Mouse (Mus musculus): Measurements from ENCODE around the gene Ooep. TPM values are rescaled to one million over a fixed set of nuclear protein-coding genes. Genes with fewer than 3 reads are reported as not detected.
A peak's percentile ranks its signal among the peaks of the same experiment; 100 is the strongest.

Ooep gene
- polyA plus RNA-seq (2015; fragmentation: Nextera tagmentation; extraction: Ambion mirVana) = 4.8 TPM in 2 replicates

- peak within 1 kb of the TSS; percentile 40 for H3K4me3 ChIP-seq (ENCODE audit: low read length)
- H3K4me2 ChIP-seq (ENCODE audit: low read length) = peak within 1 kb of the TSS; percentile 56
- no peaks in the 10 kb centered on the region for H3K27me3 ChIP-seq (replicated peaks; ENCODE audit: control insufficient read depth, insufficient read depth, low read length)
- peak within 1 kb of the TSS; percentile 60 for H3K9ac ChIP-seq (ENCODE audit: low read depth, low read length)
- H3K9me3 ChIP-seq (ENCODE audit: control insufficient read depth, low read length) = no peaks in the 10 kb centered on the region
- ATAC-seq = peak; percentile 96
- no peaks in the 10 kb centered on the region for H3K36me3 ChIP-seq (ENCODE audit: control insufficient read depth, insufficient read depth, low read length)
- WGBS = 3% methylated on average over 22 of the region's 23 CpGs
- peak within 1 kb of the TSS; percentile 26; the same call in 1 of the 2 replicates for H3K27ac ChIP-seq (ENCODE audit: low read depth, low read length)
- H3K4me1 ChIP-seq (ENCODE audit: control insufficient read depth, insufficient read depth, low read depth, low read length) = peaks cover 8% of the 10 kb centered on the region
These were observed at the start of gene Ooep for GRCm38 (mm10) chr9:78378113-78378785. TSS of gene Ooep (minus strand) at chr9:78378725.

- Histone ChIP-seq H3K27ac (ENCODE audit: low read depth, low read length) (no peak overlapping the region), H3K9me3 (ENCODE audit: control insufficient read depth, low read length) (no peaks in the 10 kb centered on the region), H3K27me3 (replicated peaks; ENCODE audit: control insufficient read depth, insufficient read depth, low read length) (no peaks in the 10 kb centered on the region), H3K9ac (ENCODE audit: low read depth, low read length) (no peak overlapping the region), H3K4me2 (ENCODE audit: low read length) (no peak overlapping the region; the same call in 1 of the 2 replicates), H3K4me3 (ENCODE audit: low read length) (no peak overlapping the region), H3K36me3 (ENCODE audit: control insufficient read depth, insufficient read depth, low read length) (no peaks in the 10 kb centered on the region), H3K4me1 (ENCODE audit: control insufficient read depth, insufficient read depth, low read depth, low read length) (no peaks in the 10 kb centered on the region)
- 84% methylated on average over 6 of the region's 6 CpGs for WGBS
- no peak for ATAC-seq
These were observed 49.7 kb upstream of the Ooep start for GRCm38 (mm10) chr9:78428185-78428584.

GRCm38 (mm10) chr9:78427362-78427781 is 48.8 kb upstream of the Ooep start:
- Histone ChIP-seq H3K36me3 (ENCODE audit: control insufficient read depth, insufficient read depth, low read length) (no peaks in the 10 kb centered on the region), H3K4me3 (ENCODE audit: low read length) (peak overlapping the region; percentile 43), H3K27ac (ENCODE audit: low read depth, low read length) (no peak overlapping the region), H3K9me3 (ENCODE audit: control insufficient read depth, low read length) (no peaks in the 10 kb centered on the region), H3K4me1 (ENCODE audit: control insufficient read depth, insufficient read depth, low read depth, low read length) (no peaks in the 10 kb centered on the region), H3K27me3 (replicated peaks; ENCODE audit: control insufficient read depth, insufficient read depth, low read length) (no peaks in the 10 kb centered on the region), H3K4me2 (ENCODE audit: low read length) (peak overlapping the region; percentile 64), H3K9ac (ENCODE audit: low read depth, low read length) (peak overlapping the region; percentile 56)
- peak; percentile 61; the same call in 1 of the 2 replicates for ATAC-seq
- 32% methylated on average over 24 of the region's 27 CpGs for whole genome bisulfite sequencing

GRCm38 (mm10) chr9:78401596-78401995 is 23.1 kb upstream of the Ooep start:
- no peaks in the 10 kb centered on the region for H3K36me3 ChIP-seq (ENCODE audit: control insufficient read depth, insufficient read depth, low read length)
- no peaks in the 10 kb centered on the region for H3K9me3 ChIP-seq (ENCODE audit: control insufficient read depth, low read length)
- H3K27ac ChIP-seq (ENCODE audit: low read depth, low read length) = no peak overlapping the region
- WGBS = 95% methylated on average over 7 of the region's 7 CpGs
- no peak overlapping the region for H3K4me2 ChIP-seq (ENCODE audit: low read length)
- H3K4me3 ChIP-seq (ENCODE audit: low read length) = no peak overlapping the region
- H3K4me1 ChIP-seq (ENCODE audit: control insufficient read depth, insufficient read depth, low read depth, low read length) = no peaks in the 10 kb centered on the region
- no peak for ATAC-seq
- H3K27me3 ChIP-seq (replicated peaks; ENCODE audit: control insufficient read depth, insufficient read depth, low read length) = peaks cover 4% of the 10 kb centered on the region
- no peak overlapping the region for H3K9ac ChIP-seq (ENCODE audit: low read depth, low read length)

- Histone ChIP-seq H3K4me1 (ENCODE audit: control insufficient read depth, insufficient read depth, low read depth, low read length) (peaks cover 6% of the 10 kb centered on the region), H3K9me3 (ENCODE audit: control insufficient read depth, low read length) (no peaks in the 10 kb centered on the region), H3K4me3 (ENCODE audit: low read length) (no peak overlapping the region), H3K4me2 (ENCODE audit: low read length) (no peak overlapping the region), H3K27me3 (replicated peaks; ENCODE audit: control insufficient read depth, insufficient read depth, low read length) (peaks cover 13% of the 10 kb centered on the region), H3K27ac (ENCODE audit: low read depth, low read length) (no peak overlapping the region), H3K9ac (ENCODE audit: low read depth, low read length) (no peak overlapping the region), H3K36me3 (ENCODE audit: control insufficient read depth, insufficient read depth, low read length) (no peaks in the 10 kb centered on the region)
- no peak for ATAC-seq
- 92% methylated on average over 5 of the region's 5 CpGs for WGBS
These were observed 22.0 kb upstream of the Ooep start for GRCm38 (mm10) chr9:78400570-78400969.

GRCm38 (mm10) chr9:78396517-78396916 is 18.0 kb upstream of the Ooep start:
- Histone ChIP-seq H3K36me3 (ENCODE audit: control insufficient read depth, insufficient read depth, low read length) (no peaks in the 10 kb centered on the region), H3K9ac (ENCODE audit: low read depth, low read length) (no peak overlapping the region), H3K4me1 (ENCODE audit: control insufficient read depth, insufficient read depth, low read depth, low read length) (peaks cover 8% of the 10 kb centered on the region), H3K27ac (ENCODE audit: low read depth, low read length) (no peak overlapping the region), H3K4me3 (ENCODE audit: low read length) (peak overlapping the region; percentile 61), H3K9me3 (ENCODE audit: control insufficient read depth, low read length) (no peaks in the 10 kb centered on the region), H3K27me3 (replicated peaks; ENCODE audit: control insufficient read depth, insufficient read depth, low read length) (peaks cover 32% of the 10 kb centered on the region), H3K4me2 (ENCODE audit: low read length) (no peak overlapping the region; the same call in 1 of the 2 replicates)
- ATAC-seq = no peak
- WGBS = 70% methylated on average over 9 of the region's 9 CpGs

- Histone ChIP-seq H3K27ac (ENCODE audit: low read depth, low read length) (no peak within 1 kb of the TSS), H3K9me3 (ENCODE audit: control insufficient read depth, low read length) (no peaks in the 10 kb centered on the region), H3K27me3 (replicated peaks; ENCODE audit: control insufficient read depth, insufficient read depth, low read length) (peaks cover 32% of the 10 kb centered on the region), H3K4me1 (ENCODE audit: control insufficient read depth, insufficient read depth, low read depth, low read length) (peaks cover 8% of the 10 kb centered on the region), H3K36me3 (ENCODE audit: control insufficient read depth, insufficient read depth, low read length) (no peaks in the 10 kb centered on the region), H3K4me2 (ENCODE audit: low read length) (peak within 1 kb of the TSS; percentile 84), H3K9ac (ENCODE audit: low read depth, low read length) (peak within 1 kb of the TSS; percentile 47), H3K4me3 (ENCODE audit: low read length) (peak within 1 kb of the TSS; percentile 61)
- ATAC-seq = peak; percentile 99
- WGBS = 6% methylated on average over 88 of the region's 93 CpGs
These were observed 17.3 kb upstream of the Ooep start, which contains the start of gene Ddx43 for GRCm38 (mm10) chr9:78395630-78396351. TSS of gene Ddx43 (plus strand) at chr9:78395777.

GRCm38 (mm10) chr9:78395244-78395629 is 16.7 kb upstream of the Ooep start:
- Histone ChIP-seq H3K27me3 (replicated peaks; ENCODE audit: control insufficient read depth, insufficient read depth, low read length) (peaks cover 32% of the 10 kb centered on the region), H3K36me3 (ENCODE audit: control insufficient read depth, insufficient read depth, low read length) (no peaks in the 10 kb centered on the region), H3K4me3 (ENCODE audit: low read length) (peak overlapping the region; percentile 61), H3K4me2 (ENCODE audit: low read length) (peak overlapping the region; percentile 84), H3K9me3 (ENCODE audit: control insufficient read depth, low read length) (no peaks in the 10 kb centered on the region), H3K27ac (ENCODE audit: low read depth, low read length) (no peak overlapping the region), H3K4me1 (ENCODE audit: control insufficient read depth, insufficient read depth, low read depth, low read length) (peaks cover 8% of the 10 kb centered on the region), H3K9ac (ENCODE audit: low read depth, low read length) (peak overlapping the region; percentile 47; the same call in 1 of the 2 replicates)
- no peak for ATAC-seq
- 36% methylated on average over 11 of the region's 11 CpGs for WGBS

- no peaks in the 10 kb centered on the region for H3K36me3 ChIP-seq (ENCODE audit: control insufficient read depth, insufficient read depth, low read length)
- no peak overlapping the region for H3K9ac ChIP-seq (ENCODE audit: low read depth, low read length)
- peaks cover 8% of the 10 kb centered on the region for H3K4me1 ChIP-seq (ENCODE audit: control insufficient read depth, insufficient read depth, low read depth, low read length)
- no peak for ATAC-seq
- H3K4me3 ChIP-seq (ENCODE audit: low read length) = no peak overlapping the region
- no peak overlapping the region for H3K4me2 ChIP-seq (ENCODE audit: low read length)
- no peak overlapping the region for H3K27ac ChIP-seq (ENCODE audit: low read depth, low read length)
- H3K9me3 ChIP-seq (ENCODE audit: control insufficient read depth, low read length) = no peaks in the 10 kb centered on the region
- H3K27me3 ChIP-seq (replicated peaks; ENCODE audit: control insufficient read depth, insufficient read depth, low read length) = peaks cover 32% of the 10 kb centered on the region
- WGBS = 68% methylated on average over 7 of the region's 7 CpGs
These were observed 16.1 kb upstream of the Ooep start for GRCm38 (mm10) chr9:78394602-78395001.
